Mouse (Mus musculus) CD4-positive helper T cell, adult 2 months (primary cell): ENCODE measurements at regions not wholly inside any gene's neighbourhood (a gene's known extent, or its start where the extent isn't known, plus 50 kb on each side); places are given as distances from the start of the nearest gene placed in this dataset.

Source experiments
- DNase-seq: peaks from one replicate; pipeline ENCODE4 v3.0.0-alpha.2; 2012; ENCODE audit warnings: low read depth, missing footprints, low spot score

- no peak for DNase-seq
Observed at GRCm38 (mm10) chr14:102882281-102882680, 100.2 kb downstream of the Kctd12 start.

- no peak for DNase-seq
Observed at GRCm38 (mm10) chr14:102880658-102881083, 101.8 kb downstream of the Kctd12 start.

- DNase-seq, result no peak
Observed at GRCm38 (mm10) chr14:102878572-102878971, 103.9 kb downstream of the Kctd12 start.

GRCm38 (mm10) chr14:102868160-102868559 lies 114.3 kb downstream of the Kctd12 start:
- no peak for DNase-seq

GRCm38 (mm10) chr14:102867697-102868096 lies 114.7 kb downstream of the Kctd12 start:
- no peak for DNase-seq

- DNase-seq, result no peak
Observed at GRCm38 (mm10) chr14:102866511-102866910, 115.9 kb downstream of the Kctd12 start.

- DNase-seq, result no peak
Observed at GRCm38 (mm10) chr14:102861694-102862093, 120.7 kb downstream of the Kctd12 start.

GRCm38 (mm10) chr14:102859361-102859871 lies 123.0 kb downstream of the Kctd12 start:
- DNase-seq, result no peak

- DNase-seq, result no peak
Observed at GRCm38 (mm10) chr14:102855264-102855840, 127.1 kb downstream of the Kctd12 start.

- no peak for DNase-seq
Observed at GRCm38 (mm10) chr14:102843700-102844099, 138.7 kb downstream of the Kctd12 start.

GRCm38 (mm10) chr14:102837602-102838001 lies 144.8 kb downstream of the Kctd12 start:
- no peak for DNase-seq

- no peak for DNase-seq
Observed at GRCm38 (mm10) chr14:102835118-102835769, 147.2 kb downstream of the Kctd12 start.

- DNase-seq, result peak; percentile 40
Observed at GRCm38 (mm10) chr14:102828442-102828841, 154.0 kb downstream of the Kctd12 start.

- DNase-seq, result no peak
Observed at GRCm38 (mm10) chr14:102827756-102828384, 154.6 kb downstream of the Kctd12 start.

- no peak for DNase-seq
Observed at GRCm38 (mm10) chr14:102825525-102825924, 156.9 kb downstream of the Kctd12 start.

GRCm38 (mm10) chr14:102820663-102821062 lies 161.8 kb downstream of the Kctd12 start:
- DNase-seq, result no peak

GRCm38 (mm10) chr14:102811678-102812081 lies 170.8 kb downstream of the Kctd12 start:
- DNase-seq, result no peak

GRCm38 (mm10) chr14:102811022-102811421 lies 171.4 kb downstream of the Kctd12 start:
- DNase-seq, result no peak

- peak; percentile 59 for DNase-seq
Observed at GRCm38 (mm10) chr14:102810121-102810921, 172.1 kb downstream of the Kctd12 start.

- DNase-seq, result peak; percentile 52
Observed at GRCm38 (mm10) chr14:102805936-102806923, 176.2 kb downstream of the Kctd12 start.

GRCm38 (mm10) chr14:102795676-102796075 lies 186.8 kb downstream of the Kctd12 start:
- DNase-seq, result no peak
